Mouse (Mus musculus): ENCODE measurements around the gene Manf.
A peak's percentile ranks its signal among the peaks of the same experiment; 100 is the strongest.

- TF ChIP-seq POU5F1 (IDR thresholded peaks at IDR 0.05; ENCODE audit: borderline replicate concordance, low read length) = no peak
- TF ChIP-seq CTCF (conservative IDR thresholded peaks at IDR 0.05; ENCODE audit: low read length) = peak; percentile 57
These were observed 12.0 kb upstream of the Manf start for GRCm38 (mm10) chr9:106903791-106904134.

Data from E14TG2a.4 (cell line).